Mouse (Mus musculus) embryonic fibroblast, embryonic 13.5 days (primary cell): ENCODE results near the gene Cald1. TPM values are rescaled to one million over a fixed set of nuclear protein-coding genes. Genes with fewer than 3 reads are reported as not detected.

Experiments used
- H3K27ac ChIP-seq: 2 replicates; pipeline ENCODE4 v1.5.1; 2012; ENCODE audit warnings: low read length, control low read depth, inconsistent platforms; ENCODE audit not compliant: insufficient read depth
- H3K4me1 ChIP-seq: 2 replicates; pipeline ENCODE4 v1.6.1; 2011; ENCODE audit warnings: low read length; ENCODE audit not compliant: control insufficient read depth, insufficient read depth
- H3K4me3 ChIP-seq: 2 replicates; pipeline ENCODE4 v1.5.1; 2011; ENCODE audit warnings: mild to moderate bottlenecking, control low read depth, low read length; ENCODE audit not compliant: insufficient read depth
- CTCF ChIP-seq: IDR thresholded peaks from 2 replicates; pipeline ENCODE4 v1.5.1; 2011; ENCODE audit warnings: mild to moderate bottlenecking, control low read depth, low read length, moderate library complexity, borderline replicate concordance; ENCODE audit not compliant: insufficient read depth
- POLR2A ChIP-seq: IDR thresholded peaks from 2 replicates; pipeline ENCODE4 v1.6.1; 2011; ENCODE audit warnings: low read depth, mild to moderate bottlenecking, control low read depth, low read length, moderate library complexity
- polyA plus RNA-seq: library from polyadenylated mRNA; stranded (reverse); fragments of >200 nt; gene quantifications from 2 replicates; pipeline ENCODE4 v1.2.4, GENCODE M21; 2011; ENCODE audit warnings: low read depth; ENCODE audit not compliant: missing spikeins, insufficient read length

Cald1 gene
- polyA plus RNA-seq, 1 experiment: 1,420 TPM

DNA sequence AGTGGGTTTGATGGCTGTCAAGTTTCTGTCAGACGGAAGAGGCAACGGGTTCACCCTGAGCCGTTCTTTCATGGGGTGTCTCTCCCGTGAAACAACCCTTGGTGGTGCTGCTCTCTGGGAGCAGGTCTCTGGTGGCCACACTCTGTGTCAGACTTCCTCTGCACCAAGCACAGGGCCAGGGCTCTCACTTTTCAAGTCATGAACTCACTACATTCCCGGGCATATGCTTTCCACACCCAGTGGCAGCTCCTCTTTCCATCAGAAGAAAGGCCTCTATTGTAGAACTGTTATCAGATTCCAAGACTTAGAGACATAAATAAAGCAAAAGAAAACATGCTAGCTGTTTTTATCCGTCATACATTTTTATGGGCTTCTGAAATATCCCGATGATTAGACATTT is 93.1 kb downstream of the Cald1 start:
- Histone ChIP-seq H3K4me3 (no peak overlapping the region), H3K27ac (peak overlapping the region; percentile 43; the same call in 1 of the 2 replicates), H3K4me1 (peaks cover 14% of the 10 kb centered on the region)
- TF ChIP-seq POLR2A (no peak), CTCF (no peak)

- Histone ChIP-seq H3K4me1 (peaks cover 12% of the 10 kb centered on the region), H3K27ac (no peak overlapping the region), H3K4me3 (no peak overlapping the region)
- no peak for TF ChIP-seq POLR2A
- no peak for TF ChIP-seq CTCF
Observed at GRCm38 (mm10) chr6:34694096-34694495, 95.8 kb downstream of the Cald1 start.

GRCm38 (mm10) chr6:34703421-34704120 is 105.3 kb downstream of the Cald1 start:
- H3K4me1 ChIP-seq: peaks cover 17% of the 10 kb centered on the region
- TF ChIP-seq CTCF (no peak), POLR2A (no peak)
- H3K4me3 ChIP-seq: no peak overlapping the region
- peak overlapping the region; percentile 3; the same call in 1 of the 2 replicates for H3K27ac ChIP-seq

GRCm38 (mm10) chr6:34707521-34707920 is 109.2 kb downstream of the Cald1 start:
- H3K4me3 ChIP-seq: no peak overlapping the region
- TF ChIP-seq CTCF (no peak), POLR2A (no peak)
- peaks cover 20% of the 10 kb centered on the region for H3K4me1 ChIP-seq
- peak overlapping the region; percentile 73 for H3K27ac ChIP-seq

DNA sequence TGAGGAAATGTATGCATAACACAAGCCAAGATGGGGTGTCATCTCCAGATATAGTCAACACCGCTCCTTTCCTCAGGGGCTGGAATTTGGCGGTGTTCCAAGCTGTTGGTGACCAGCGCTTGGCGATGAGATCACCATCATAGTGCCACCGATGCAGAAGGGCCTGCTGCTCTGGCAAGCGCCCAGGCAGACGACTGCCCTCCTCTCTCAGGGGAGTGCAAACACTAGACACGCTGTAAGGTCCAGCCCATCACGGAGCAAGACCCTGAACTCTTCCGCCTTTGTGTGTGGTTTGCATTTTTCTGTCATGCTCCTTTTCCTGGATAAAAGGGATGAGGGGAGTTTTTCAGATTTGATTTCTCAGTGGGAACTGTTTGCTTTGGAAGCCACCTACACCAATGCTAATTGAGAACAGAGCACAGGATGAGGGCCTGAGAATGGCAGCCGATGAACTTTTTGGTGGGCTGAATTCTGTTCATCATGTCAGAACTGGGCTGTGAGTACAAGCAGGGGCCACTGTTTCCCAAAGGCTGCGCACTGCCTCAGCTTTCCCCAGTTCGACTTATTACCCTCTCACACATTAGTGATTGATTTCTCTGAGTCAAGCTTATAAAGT is 110.5 kb downstream of the Cald1 start:
- Histone ChIP-seq H3K4me3 (peak overlapping the region; percentile 51), H3K4me1 (peaks cover 23% of the 10 kb centered on the region), H3K27ac (peak overlapping the region; percentile 73)
- no peak for TF ChIP-seq POLR2A
- TF ChIP-seq CTCF: no peak

DNA sequence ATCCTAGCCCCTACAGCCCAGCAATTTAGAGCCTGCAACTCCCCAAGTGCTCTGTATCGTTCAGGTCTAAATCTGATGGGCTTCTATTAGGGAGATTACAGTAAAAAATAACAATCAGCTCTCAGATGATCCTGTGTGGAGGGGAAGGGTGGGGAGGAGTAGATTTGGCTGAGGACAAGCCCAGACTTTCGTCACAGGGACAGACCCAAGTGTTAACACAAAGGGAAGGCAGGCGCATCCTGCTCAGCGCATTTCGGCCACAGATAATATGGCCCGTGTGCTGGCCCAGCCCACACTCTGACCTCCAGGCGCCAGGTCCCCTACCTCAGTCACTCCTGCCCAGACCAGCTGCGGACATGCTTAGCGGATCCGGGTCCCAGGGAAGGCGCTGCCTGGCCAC is 111.0 kb downstream of the Cald1 start:
- H3K27ac ChIP-seq: peak overlapping the region; percentile 73
- H3K4me3 ChIP-seq: peak overlapping the region; percentile 51
- H3K4me1 ChIP-seq: peaks cover 25% of the 10 kb centered on the region
- TF ChIP-seq CTCF: no peak
- peak; percentile 84 for TF ChIP-seq POLR2A

- Histone ChIP-seq H3K4me1 (peaks cover 25% of the 10 kb centered on the region), H3K27ac (peak overlapping the region; percentile 73), H3K4me3 (peak overlapping the region; percentile 51)
- peak; percentile 12; the same call in 1 of the 2 replicates for TF ChIP-seq POLR2A
- no peak for TF ChIP-seq CTCF
Observed at GRCm38 (mm10) chr6:34709946-34710682, 111.8 kb downstream of the Cald1 start.

DNA sequence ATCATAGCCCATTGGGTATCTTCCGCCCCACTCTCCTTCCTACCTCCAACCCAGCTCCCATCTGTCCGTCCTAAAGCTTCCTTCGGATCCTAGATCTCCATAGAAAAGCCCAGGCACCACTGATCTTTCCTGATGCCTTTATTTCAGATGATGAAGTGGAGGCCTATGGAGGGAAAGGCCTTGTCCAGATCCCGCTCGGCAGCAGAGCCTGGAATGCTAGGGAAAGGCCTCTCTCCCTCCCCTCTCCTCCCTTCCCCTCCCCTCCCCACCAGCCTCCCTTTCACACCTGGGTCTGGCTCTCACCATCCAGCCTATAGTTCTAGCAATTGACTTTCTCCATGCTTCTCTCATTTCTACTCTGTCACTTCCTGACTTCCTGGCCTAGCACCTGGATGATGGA is 112.5 kb downstream of the Cald1 start:
- Histone ChIP-seq H3K4me3 (peak overlapping the region; percentile 51), H3K27ac (peak overlapping the region; percentile 73), H3K4me1 (peaks cover 32% of the 10 kb centered on the region)
- TF ChIP-seq POLR2A: no peak
- TF ChIP-seq CTCF: no peak

DNA sequence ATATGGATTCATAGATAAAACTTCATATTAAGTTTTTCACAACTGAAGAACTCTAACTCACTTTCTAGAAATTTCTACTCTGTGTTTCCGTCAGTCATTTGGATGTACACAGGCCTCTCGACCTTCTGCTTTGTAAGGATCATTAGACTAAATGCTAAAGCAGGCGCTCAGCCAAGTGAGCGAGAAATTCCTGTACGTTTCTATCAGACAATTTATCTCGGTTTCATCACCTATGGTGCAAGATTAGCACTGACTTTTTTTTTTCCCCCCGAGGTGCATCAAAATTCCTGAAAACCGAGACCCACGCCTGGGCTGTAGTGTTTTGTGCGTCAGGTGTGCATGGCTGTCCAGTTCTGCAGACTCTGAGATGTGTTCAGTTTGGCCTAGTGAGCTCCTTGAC is 113.3 kb downstream of the Cald1 start:
- peak overlapping the region; percentile 51; the same call in 1 of the 2 replicates for H3K4me3 ChIP-seq
- TF ChIP-seq CTCF (no peak), POLR2A (no peak)
- peak overlapping the region; percentile 47 for H3K27ac ChIP-seq
- peaks cover 34% of the 10 kb centered on the region for H3K4me1 ChIP-seq
